Mouse (Mus musculus): ENCODE results near the gene Cux2.

DNA sequence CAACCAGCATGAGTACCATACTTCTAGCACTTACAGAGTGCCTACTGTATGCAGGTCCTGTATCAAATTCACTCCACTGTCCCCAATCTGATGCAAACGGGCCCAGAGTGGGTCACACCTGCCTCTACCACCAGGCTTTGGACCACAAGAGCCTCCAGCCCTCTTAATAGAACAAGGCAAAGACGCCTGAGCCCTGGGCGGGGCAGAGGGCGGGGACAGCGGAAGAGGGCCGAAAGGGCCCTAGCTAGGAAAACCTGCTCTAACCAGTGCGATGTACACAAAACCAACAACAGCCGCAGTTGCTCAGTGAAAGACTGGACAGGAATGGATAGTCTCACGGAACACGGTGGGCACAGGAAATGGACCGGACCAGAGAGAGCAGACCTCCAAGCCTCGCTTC, 18.8 kb downstream of the Cux2 start:
- TF ChIP-seq CTCF (IDR thresholded peaks at IDR 0.05; ENCODE audit: insufficient read depth, low read length) (no peak), POLR2A (IDR thresholded peaks at IDR 0.05; ENCODE audit: borderline replicate concordance, extremely low read depth, low read depth, low read length) (no peak)
